Mouse (Mus musculus) G1E (cell line): ENCODE measurements at regions not wholly inside any gene's neighbourhood (a gene's known extent, or its start where the extent isn't known, plus 50 kb on each side); places are given as distances from the start of the nearest gene placed in this dataset.

Experiments used
- CTCF ChIP-seq: IDR thresholded peaks from 2 replicates; pipeline ENCODE4 v1.5.1; 2012; ENCODE audit warnings: low read depth, low read length, inconsistent platforms, mixed read lengths
- GATA1 ChIP-seq: IDR thresholded peaks from 2 replicates; pipeline ENCODE4 v1.6.1; 2012; ENCODE audit warnings: borderline replicate concordance, low read length, inconsistent platforms, mixed read lengths
- POLR2AphosphoS5 ChIP-seq: IDR thresholded peaks from 2 replicates; pipeline ENCODE4 v1.6.1; 2012; ENCODE audit warnings: low read depth, low read length, inconsistent platforms; ENCODE audit not compliant: insufficient replicate concordance

DNA sequence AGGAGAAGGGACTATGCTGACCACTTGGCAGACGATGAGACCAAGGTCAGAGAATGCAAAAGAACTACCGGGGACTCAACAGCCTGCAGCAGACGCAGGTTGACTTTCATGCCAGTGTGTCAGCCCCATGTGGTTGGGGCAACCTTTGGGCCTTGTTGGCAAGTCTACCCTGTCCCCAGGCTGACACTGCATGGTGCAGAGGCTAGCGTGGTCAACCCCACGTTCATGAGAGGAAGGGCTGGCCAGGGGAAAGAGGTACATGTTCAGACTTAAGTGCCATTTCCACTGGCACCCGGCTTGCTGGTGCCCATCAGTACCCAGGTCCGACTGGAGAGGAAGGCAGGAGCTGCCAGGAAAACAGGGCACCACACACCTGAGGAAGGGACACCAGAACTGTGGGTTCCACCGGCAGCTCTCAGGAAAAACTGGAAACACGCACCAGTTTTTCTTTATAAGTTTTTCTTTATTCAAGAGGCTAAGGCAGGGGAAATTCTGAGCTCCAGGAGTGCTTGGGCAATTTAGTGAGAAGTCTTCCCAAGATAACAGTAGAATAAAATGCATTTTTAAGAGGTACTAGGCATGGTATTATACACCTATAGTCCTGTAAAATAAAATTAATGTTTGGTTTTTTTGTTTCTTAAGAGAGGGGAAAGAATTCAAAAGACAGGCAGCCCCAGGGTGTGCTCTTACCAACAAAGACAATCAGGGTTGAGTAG lies 73.3 kb downstream of the Zfp36l2 start:
- TF ChIP-seq CTCF (no peak), GATA1 (no peak), POLR2AphosphoS5 (no peak)
